Mouse (Mus musculus): ENCODE data around the gene Wdfy2. TPM values are rescaled to one million over a fixed set of nuclear protein-coding genes. Genes with fewer than 3 reads are reported as not detected.

The Wdfy2 gene
- total and polyA plus RNA-seq, 2 experiments from 2014 or later, result 3.6 to 18.4 TPM

GRCm38 (mm10) chr14:62894924-62895840 is 57.7 kb downstream of the Wdfy2 start:
- DNase-seq (no peak), ATAC-seq (no peak)
- no peak overlapping the region for H3K4me2 ChIP-seq (ENCODE audit: low read depth)
- no peaks in the 10 kb centered on the region for H3K27me3 ChIP-seq (ENCODE audit: insufficient read depth, low read length)
- no peak overlapping the region for H3K27ac ChIP-seq (ENCODE audit: low read depth, low read length)
- WGBS, result 85% methylated on average over 8 of the region's 8 CpGs
- no peak overlapping the region for H3K4me3 ChIP-seq (ENCODE audit: low read depth, low read length)
- H3K9me3 ChIP-seq (ENCODE audit: low read length), result no peaks in the 10 kb centered on the region
- H3K36me3 ChIP-seq (ENCODE audit: insufficient read depth), result no peaks in the 10 kb centered on the region
- no peak for TF ChIP-seq CTCF (IDR thresholded peaks at IDR 0.05; ENCODE audit: low read depth)
- H3K4me1 ChIP-seq (ENCODE audit: insufficient read depth), result no peaks in the 10 kb centered on the region
- no peak overlapping the region for H3K9ac ChIP-seq

GRCm38 (mm10) chr14:62898061-62898460 is 60.6 kb downstream of the Wdfy2 start:
- Histone ChIP-seq H3K27ac (ENCODE audit: low read depth, low read length) (no peak overlapping the region), H3K4me1 (ENCODE audit: insufficient read depth) (no peaks in the 10 kb centered on the region), H3K4me3 (ENCODE audit: low read depth, low read length) (no peak overlapping the region), H3K4me2 (ENCODE audit: low read depth) (no peak overlapping the region), H3K9me3 (ENCODE audit: low read length) (no peaks in the 10 kb centered on the region), H3K36me3 (ENCODE audit: insufficient read depth) (no peaks in the 10 kb centered on the region), H3K27me3 (ENCODE audit: insufficient read depth, low read length) (no peaks in the 10 kb centered on the region), H3K9ac (no peak overlapping the region)
- DNase-seq, result no peak
- 77% methylated on average over 6 of the region's 6 CpGs for WGBS
- TF ChIP-seq CTCF (IDR thresholded peaks at IDR 0.05; ENCODE audit: low read depth), result no peak
- ATAC-seq, result no peak

- TF ChIP-seq CTCF (IDR thresholded peaks at IDR 0.05; ENCODE audit: low read depth), result no peak
- no peak for DNase-seq
- WGBS, result 98% methylated on average over 2 of the region's 2 CpGs
- Histone ChIP-seq H3K9me3 (ENCODE audit: low read length) (no peaks in the 10 kb centered on the region), H3K4me3 (ENCODE audit: low read depth, low read length) (no peak overlapping the region), H3K4me1 (ENCODE audit: insufficient read depth) (no peaks in the 10 kb centered on the region), H3K9ac (no peak overlapping the region), H3K27ac (ENCODE audit: low read depth, low read length) (no peak overlapping the region), H3K27me3 (ENCODE audit: insufficient read depth, low read length) (no peaks in the 10 kb centered on the region), H3K36me3 (ENCODE audit: insufficient read depth) (no peaks in the 10 kb centered on the region), H3K4me2 (ENCODE audit: low read depth) (no peak overlapping the region)
- ATAC-seq, result no peak
These were observed 70.4 kb downstream of the Wdfy2 start for GRCm38 (mm10) chr14:62907888-62908287.

GRCm38 (mm10) chr14:62908550-62908949 is 71.1 kb downstream of the Wdfy2 start:
- 76% methylated on average over 5 of the region's 5 CpGs for WGBS
- H3K36me3 ChIP-seq (ENCODE audit: insufficient read depth), result no peaks in the 10 kb centered on the region
- DNase-seq (no peak), ATAC-seq (no peak)
- H3K27ac ChIP-seq (ENCODE audit: low read depth, low read length), result no peak overlapping the region
- no peak overlapping the region for H3K4me3 ChIP-seq (ENCODE audit: low read depth, low read length)
- H3K27me3 ChIP-seq (ENCODE audit: insufficient read depth, low read length), result no peaks in the 10 kb centered on the region
- H3K4me1 ChIP-seq (ENCODE audit: insufficient read depth), result no peaks in the 10 kb centered on the region
- no peaks in the 10 kb centered on the region for H3K9me3 ChIP-seq (ENCODE audit: low read length)
- no peak overlapping the region for H3K9ac ChIP-seq
- H3K4me2 ChIP-seq (ENCODE audit: low read depth), result no peak overlapping the region
- TF ChIP-seq CTCF (IDR thresholded peaks at IDR 0.05; ENCODE audit: low read depth), result no peak

GRCm38 (mm10) chr14:62910859-62911258 is 73.4 kb downstream of the Wdfy2 start:
- DNase-seq, result no peak
- H3K4me2 ChIP-seq (ENCODE audit: low read depth), result no peak overlapping the region
- no peak overlapping the region for H3K4me3 ChIP-seq (ENCODE audit: low read depth, low read length)
- H3K4me1 ChIP-seq (ENCODE audit: insufficient read depth), result no peaks in the 10 kb centered on the region
- no peaks in the 10 kb centered on the region for H3K27me3 ChIP-seq (ENCODE audit: insufficient read depth, low read length)
- H3K27ac ChIP-seq (ENCODE audit: low read depth, low read length), result no peak overlapping the region
- no peak for ATAC-seq
- H3K9ac ChIP-seq, result no peak overlapping the region
- TF ChIP-seq CTCF (IDR thresholded peaks at IDR 0.05; ENCODE audit: low read depth), result no peak
- H3K36me3 ChIP-seq (ENCODE audit: insufficient read depth), result no peaks in the 10 kb centered on the region
- no peaks in the 10 kb centered on the region for H3K9me3 ChIP-seq (ENCODE audit: low read length)
- WGBS, result 65% methylated on average over 4 of the region's 4 CpGs

GRCm38 (mm10) chr14:62915146-62915685 is 77.7 kb downstream of the Wdfy2 start:
- no peak for TF ChIP-seq CTCF (IDR thresholded peaks at IDR 0.05; ENCODE audit: low read depth)
- no peak overlapping the region for H3K9ac ChIP-seq
- DNase-seq (no peak), ATAC-seq (no peak)
- H3K27ac ChIP-seq (ENCODE audit: low read depth, low read length), result no peak overlapping the region
- no peaks in the 10 kb centered on the region for H3K9me3 ChIP-seq (ENCODE audit: low read length)
- 84% methylated on average over 6 of the region's 6 CpGs for WGBS
- H3K36me3 ChIP-seq (ENCODE audit: insufficient read depth), result no peaks in the 10 kb centered on the region
- no peaks in the 10 kb centered on the region for H3K27me3 ChIP-seq (ENCODE audit: insufficient read depth, low read length)
- no peak overlapping the region for H3K4me2 ChIP-seq (ENCODE audit: low read depth)
- no peak overlapping the region for H3K4me3 ChIP-seq (ENCODE audit: low read depth, low read length)
- H3K4me1 ChIP-seq (ENCODE audit: insufficient read depth), result no peaks in the 10 kb centered on the region; the same call in 1 of the 2 replicates

- Histone ChIP-seq H3K27ac (ENCODE audit: low read depth, low read length) (no peak overlapping the region), H3K4me2 (ENCODE audit: low read depth) (no peak overlapping the region), H3K27me3 (ENCODE audit: insufficient read depth, low read length) (no peaks in the 10 kb centered on the region), H3K9me3 (ENCODE audit: low read length) (no peaks in the 10 kb centered on the region), H3K4me3 (ENCODE audit: low read depth, low read length) (no peak overlapping the region), H3K9ac (no peak overlapping the region), H3K36me3 (ENCODE audit: insufficient read depth) (no peaks in the 10 kb centered on the region), H3K4me1 (ENCODE audit: insufficient read depth) (peaks cover 7% of the 10 kb centered on the region; the same call in 1 of the 2 replicates)
- WGBS, result 88% methylated on average over 10 of the region's 10 CpGs
- no peak for DNase-seq
- TF ChIP-seq CTCF (IDR thresholded peaks at IDR 0.05; ENCODE audit: low read depth), result no peak
- no peak for ATAC-seq
These were observed 79.1 kb downstream of the Wdfy2 start for GRCm38 (mm10) chr14:62916488-62917034.
